Mouse (Mus musculus): ENCODE measurements at regions not wholly inside any gene's neighbourhood (a gene's known extent, or its start where the extent isn't known, plus 50 kb on each side); places are given as distances from the start of the nearest gene placed in this dataset.
"Not testable (repeated sequence)": the region's sequence is repeated elsewhere in the genome, so short reads cannot be mapped to it uniquely, and the experiment has no call there.

GRCm38 (mm10) chr13:97356923-97357807, 116.3 kb downstream of the Enc1 start:
- DNase-seq (ENCODE audit: extremely low read depth, low read depth, low spot score): no peak
- Histone ChIP-seq H3K9ac (ENCODE audit: low read depth, low read length) (no peak overlapping the region), H3K27ac (replicated peaks; ENCODE audit: insufficient read depth, low read depth, low read length) (no peak overlapping the region), H3K36me3 (ENCODE audit: control insufficient read depth, insufficient read depth, low read length) (no peaks in the 10 kb centered on the region), H3K27me3 (ENCODE audit: control insufficient read depth, insufficient read depth, low read length) (no peaks in the 10 kb centered on the region), H3K4me1 (ENCODE audit: control insufficient read depth, insufficient read depth, low read length) (no peaks in the 10 kb centered on the region), H3K4me3 (ENCODE audit: insufficient read depth, low read depth, low read length) (no peak overlapping the region), H3K79me2 (ENCODE audit: control insufficient read depth, insufficient read depth, low read length) (no peaks in the 10 kb centered on the region)
- WGBS: 84% methylated on average over 13 of the region's 13 CpGs
- TF ChIP-seq CTCF (IDR thresholded peaks at IDR 0.05; ENCODE audit: low read depth, low read length) (no peak), POLR2A (IDR thresholded peaks at IDR 0.05; ENCODE audit: extremely low read depth, insufficient read depth, low read length) (no peak)

GRCm38 (mm10) chr13:97355411-97355810, 114.5 kb downstream of the Enc1 start:
- not testable (repeated sequence) for H3K4me1 ChIP-seq (ENCODE audit: control insufficient read depth, insufficient read depth, low read length); H3K36me3 ChIP-seq (ENCODE audit: control insufficient read depth, insufficient read depth, low read length); DNase-seq (ENCODE audit: extremely low read depth, low read depth, low spot score); H3K27me3 ChIP-seq (ENCODE audit: control insufficient read depth, insufficient read depth, low read length); H3K27ac ChIP-seq (replicated peaks; ENCODE audit: insufficient read depth, low read depth, low read length); H3K79me2 ChIP-seq (ENCODE audit: control insufficient read depth, insufficient read depth, low read length); H3K9ac ChIP-seq (ENCODE audit: low read depth, low read length); H3K4me3 ChIP-seq (ENCODE audit: insufficient read depth, low read depth, low read length)
- 98% methylated on average over 6 of the region's 6 CpGs for WGBS

GRCm38 (mm10) chr13:97347696-97348095, 106.8 kb downstream of the Enc1 start:
- no peak overlapping the region for H3K9ac ChIP-seq (ENCODE audit: low read depth, low read length)
- DNase-seq (ENCODE audit: extremely low read depth, low read depth, low spot score): no peak
- 85% methylated on average over 7 of the region's 7 CpGs for WGBS
- no peaks in the 10 kb centered on the region for H3K36me3 ChIP-seq (ENCODE audit: control insufficient read depth, insufficient read depth, low read length)
- no peak overlapping the region for H3K4me3 ChIP-seq (ENCODE audit: insufficient read depth, low read depth, low read length)
- H3K27me3 ChIP-seq (ENCODE audit: control insufficient read depth, insufficient read depth, low read length): no peaks in the 10 kb centered on the region
- TF ChIP-seq CTCF (IDR thresholded peaks at IDR 0.05; ENCODE audit: low read depth, low read length): no peak
- no peak for TF ChIP-seq POLR2A (IDR thresholded peaks at IDR 0.05; ENCODE audit: extremely low read depth, insufficient read depth, low read length)
- H3K27ac ChIP-seq (replicated peaks; ENCODE audit: insufficient read depth, low read depth, low read length): no peak overlapping the region
- no peaks in the 10 kb centered on the region for H3K79me2 ChIP-seq (ENCODE audit: control insufficient read depth, insufficient read depth, low read length)
- H3K4me1 ChIP-seq (ENCODE audit: control insufficient read depth, insufficient read depth, low read length): no peaks in the 10 kb centered on the region

- Histone ChIP-seq H3K9ac (ENCODE audit: low read depth, low read length) (no peak overlapping the region), H3K4me1 (ENCODE audit: control insufficient read depth, insufficient read depth, low read length) (peaks cover 15% of the 10 kb centered on the region), H3K27me3 (ENCODE audit: control insufficient read depth, insufficient read depth, low read length) (no peaks in the 10 kb centered on the region), H3K79me2 (ENCODE audit: control insufficient read depth, insufficient read depth, low read length) (no peaks in the 10 kb centered on the region), H3K27ac (replicated peaks; ENCODE audit: insufficient read depth, low read depth, low read length) (peak overlapping the region; percentile 37), H3K4me3 (ENCODE audit: insufficient read depth, low read depth, low read length) (no peak overlapping the region), H3K36me3 (ENCODE audit: control insufficient read depth, insufficient read depth, low read length) (no peaks in the 10 kb centered on the region)
- 15% methylated on average over 7 of the region's 7 CpGs for WGBS
- TF ChIP-seq CTCF (IDR thresholded peaks at IDR 0.05; ENCODE audit: low read depth, low read length): no peak
- TF ChIP-seq POLR2A (IDR thresholded peaks at IDR 0.05; ENCODE audit: extremely low read depth, insufficient read depth, low read length): no peak
- peak; percentile 78 for DNase-seq (ENCODE audit: extremely low read depth, low read depth, low spot score)
Measured at GRCm38 (mm10) chr13:97341218-97341889, 100.4 kb downstream of the Enc1 start.

GRCm38 (mm10) chr13:97337954-97338353, 97.0 kb downstream of the Enc1 start:
- Histone ChIP-seq H3K36me3 (ENCODE audit: control insufficient read depth, insufficient read depth, low read length) (no peaks in the 10 kb centered on the region), H3K27ac (replicated peaks; ENCODE audit: insufficient read depth, low read depth, low read length) (no peak overlapping the region), H3K9ac (ENCODE audit: low read depth, low read length) (no peak overlapping the region), H3K27me3 (ENCODE audit: control insufficient read depth, insufficient read depth, low read length) (no peaks in the 10 kb centered on the region), H3K4me3 (ENCODE audit: insufficient read depth, low read depth, low read length) (no peak overlapping the region), H3K4me1 (ENCODE audit: control insufficient read depth, insufficient read depth, low read length) (peaks cover 15% of the 10 kb centered on the region), H3K79me2 (ENCODE audit: control insufficient read depth, insufficient read depth, low read length) (no peaks in the 10 kb centered on the region)
- DNase-seq (ENCODE audit: extremely low read depth, low read depth, low spot score): no peak
- WGBS: 56% methylated on average over 3 of the region's 3 CpGs
- TF ChIP-seq POLR2A (IDR thresholded peaks at IDR 0.05; ENCODE audit: extremely low read depth, insufficient read depth, low read length) (no peak), CTCF (IDR thresholded peaks at IDR 0.05; ENCODE audit: low read depth, low read length) (no peak)

GRCm38 (mm10) chr13:97337296-97337731, 96.4 kb downstream of the Enc1 start:
- Histone ChIP-seq H3K27me3 (ENCODE audit: control insufficient read depth, insufficient read depth, low read length) (no peaks in the 10 kb centered on the region), H3K27ac (replicated peaks; ENCODE audit: insufficient read depth, low read depth, low read length) (no peak overlapping the region), H3K4me3 (ENCODE audit: insufficient read depth, low read depth, low read length) (no peak overlapping the region), H3K4me1 (ENCODE audit: control insufficient read depth, insufficient read depth, low read length) (peaks cover 15% of the 10 kb centered on the region), H3K79me2 (ENCODE audit: control insufficient read depth, insufficient read depth, low read length) (no peaks in the 10 kb centered on the region), H3K36me3 (ENCODE audit: control insufficient read depth, insufficient read depth, low read length) (no peaks in the 10 kb centered on the region), H3K9ac (ENCODE audit: low read depth, low read length) (no peak overlapping the region)
- peak; percentile 94 for DNase-seq (ENCODE audit: extremely low read depth, low read depth, low spot score)
- whole genome bisulfite sequencing: 23% methylated on average over 10 of the region's 10 CpGs
- TF ChIP-seq POLR2A (IDR thresholded peaks at IDR 0.05; ENCODE audit: extremely low read depth, insufficient read depth, low read length) (no peak), CTCF (IDR thresholded peaks at IDR 0.05; ENCODE audit: low read depth, low read length) (no peak)

Data from liver, adult 2 months (tissue).